Mouse (Mus musculus) frontal cortex, postnatal 10 days (tissue): Measurements from ENCODE around the gene Hibadh.

Experiments used
- DNase-seq, 2 experiments: peaks; one replicate each; pipeline ENCODE4 v3.0.0; 2022; ENCODE audit warnings: low spot score in 2 of 2, mixed read lengths in 1 of 2

Hibadh gene

GRCm38 (mm10) chr6:52567327-52568299 is 72.6 kb downstream of the Hibadh start:
- DNase-seq: no peak

GRCm38 (mm10) chr6:52565210-52565609 is 75.0 kb downstream of the Hibadh start:
- DNase-seq: no peak

- DNase-seq: no peak
Measured at GRCm38 (mm10) chr6:52562994-52563393, 77.2 kb downstream of the Hibadh start.

GRCm38 (mm10) chr6:52559041-52559440 is 81.1 kb downstream of the Hibadh start:
- DNase-seq: no peak

GRCm38 (mm10) chr6:52544376-52544775 is 95.8 kb downstream of the Hibadh start:
- no peak for DNase-seq

GRCm38 (mm10) chr6:52542464-52542863 is 97.7 kb downstream of the Hibadh start:
- DNase-seq: no peak

GRCm38 (mm10) chr6:52539911-52540310 is 100.3 kb downstream of the Hibadh start:
- DNase-seq: no peak

GRCm38 (mm10) chr6:52535072-52535704 is 105.0 kb downstream of the Hibadh start:
- DNase-seq: no peak

- no peak for DNase-seq
Measured at GRCm38 (mm10) chr6:52532144-52532492, 108.1 kb downstream of the Hibadh start.

- no peak for DNase-seq
Measured at GRCm38 (mm10) chr6:52531366-52532143, 108.6 kb downstream of the Hibadh start.

- no peak for DNase-seq
Measured at GRCm38 (mm10) chr6:52530861-52531260, 109.3 kb downstream of the Hibadh start.

- no peak for DNase-seq
Measured at GRCm38 (mm10) chr6:52524226-52524625, 116.0 kb downstream of the Hibadh start.

- no peak for DNase-seq
Measured at GRCm38 (mm10) chr6:52518704-52519103, 121.5 kb downstream of the Hibadh start.

- DNase-seq: no peak
Measured at GRCm38 (mm10) chr6:52517272-52517671, 122.9 kb downstream of the Hibadh start.

- no peak for DNase-seq
Measured at GRCm38 (mm10) chr6:52513876-52514405, 126.2 kb downstream of the Hibadh start.

- no peak for DNase-seq
Measured at GRCm38 (mm10) chr6:52508789-52509188, 131.4 kb downstream of the Hibadh start.

GRCm38 (mm10) chr6:52507946-52508345 is 132.2 kb downstream of the Hibadh start:
- no peak for DNase-seq

- no peak for DNase-seq
Measured at GRCm38 (mm10) chr6:52507171-52507570, 133.0 kb downstream of the Hibadh start.

GRCm38 (mm10) chr6:52505777-52506755 is 134.1 kb downstream of the Hibadh start:
- DNase-seq: no peak

GRCm38 (mm10) chr6:52504676-52505460 is 135.3 kb downstream of the Hibadh start:
- no peak for DNase-seq
